Mouse (Mus musculus): Measurements from ENCODE around the gene Olfr849.

GRCm38 (mm10) chr9:19492995-19493394 is 52.9 kb downstream of the Olfr849 start, which contains the start of gene Olfr851:
- TF ChIP-seq CTCF (IDR thresholded peaks at IDR 0.05; ENCODE audit: low read depth, low read length) = no peak
- TF ChIP-seq POLR2A (IDR thresholded peaks at IDR 0.05; ENCODE audit: extremely low read depth, insufficient read depth, low read length) = no peak
